Mouse (Mus musculus) forebrain, postnatal 0 days (tissue): ENCODE results near the gene Ms4a15. TPM values are rescaled to one million over a fixed set of nuclear protein-coding genes. Genes with fewer than 3 reads are reported as not detected.

Experiments
- ATAC-seq: fragments of 200-750 bp; cut with Nextera tagmentation; 2 replicates; pipeline ENCODE4 v1.8.0; 2017; ENCODE audit warnings: mild to moderate bottlenecking, moderate library complexity
- DNase-seq: peaks from one replicate; pipeline ENCODE4 v3.0.0-alpha.2; 2015
- H3K27ac ChIP-seq: fragments of 300-500 bp; sonication (generic); 2 replicates; pipeline ENCODE4 v1.5.1; 2014; ENCODE audit warnings: low read depth, mild to moderate bottlenecking, antibody characterized with exemption, low read length, moderate library complexity, mixed read lengths
- H3K27me3 ChIP-seq: fragments of 300-500 bp; sonication (generic); 2 replicates; pipeline ENCODE4 v1.6.1; 2014; ENCODE audit warnings: mild to moderate bottlenecking, low read length, mixed read lengths; ENCODE audit not compliant: insufficient read depth
- H3K36me3 ChIP-seq: fragments of 300-500 bp; sonication (generic); 2 replicates; pipeline ENCODE4 v1.6.1; 2014; ENCODE audit warnings: mild to moderate bottlenecking, moderate library complexity; ENCODE audit not compliant: insufficient read depth
- H3K4me1 ChIP-seq: fragments of 300-500 bp; sonication (generic); 2 replicates; pipeline ENCODE4 v1.6.1; 2014; ENCODE audit warnings: antibody characterized with exemption; ENCODE audit not compliant: insufficient read depth
- H3K4me2 ChIP-seq: fragments of 300-500 bp; sonication (generic); 2 replicates; pipeline ENCODE4 v1.6.1; 2014; ENCODE audit warnings: low read depth, mild to moderate bottlenecking, moderate library complexity
- H3K4me3 ChIP-seq: fragments of 300-500 bp; sonication (generic); 2 replicates; pipeline ENCODE4 v1.5.1; 2014; ENCODE audit warnings: low read depth, low read length, mixed read lengths
- H3K9ac ChIP-seq: fragments of 300-500 bp; sonication (generic); 2 replicates; pipeline ENCODE4 v1.6.1; 2014; ENCODE audit warnings: mild to moderate bottlenecking
- H3K9me3 ChIP-seq: fragments of 300-500 bp; sonication (generic); 2 replicates; pipeline ENCODE4 v1.6.1; 2016; ENCODE audit warnings: low read length
- CTCF ChIP-seq: sonication (generic); IDR thresholded peaks from 2 replicates; pipeline ENCODE4 v1.5.1; 2016; ENCODE audit warnings: antibody characterized with exemption, control low read depth, low read depth
- WGBS: fragments of 180-500 bp; shearing (Covaris S2); extraction: QIAGEN DNeasy Blood & Tissue Kit; methylation state at CpG from one replicate; pipeline ENCODE4 v1.1.7; 2014; 5-methylcytosine and 5-hydroxymethylcytosine counted together
- polyA plus RNA-seq: library from polyadenylated mRNA; unstranded; fragments of >200 nt; fragmentation: Nextera tagmentation; extraction: Ambion mirVana; gene quantifications from 2 replicates; pipeline ENCODE4 v1.2.1, GENCODE M21; 2015
- total RNA-seq: library from RNA; depleted of rRNA; stranded (reverse); fragments of >200 nt; gene quantifications from 2 replicates; pipeline ENCODE4 v1.2.3, GENCODE M21; 2014

The Ms4a15 gene
- total and polyA plus RNA-seq, 2 experiments from 2014 or later: 2.1 to 3.0 TPM

- peak; percentile 34 for TF ChIP-seq CTCF
- H3K4me2 ChIP-seq: no peak overlapping the region
- no peak overlapping the region for H3K4me3 ChIP-seq
- no peaks in the 10 kb centered on the region for H3K4me1 ChIP-seq
- no peaks in the 10 kb centered on the region for H3K27me3 ChIP-seq
- 49% methylated on average over 4 of the region's 4 CpGs for WGBS
- H3K9ac ChIP-seq: no peak overlapping the region
- no peak overlapping the region for H3K27ac ChIP-seq
- no peaks in the 10 kb centered on the region for H3K9me3 ChIP-seq
- no peak for ATAC-seq
- no peak for DNase-seq
- no peaks in the 10 kb centered on the region for H3K36me3 ChIP-seq
Measured at GRCm38 (mm10) chr19:10976318-10976717, 16.7 kb downstream of the Ms4a15 start.

- no peak overlapping the region for H3K27ac ChIP-seq
- no peaks in the 10 kb centered on the region for H3K36me3 ChIP-seq
- TF ChIP-seq CTCF: no peak
- DNase-seq: no peak
- no peak overlapping the region for H3K4me2 ChIP-seq
- 91% methylated on average over 2 of the region's 2 CpGs for WGBS
- no peaks in the 10 kb centered on the region for H3K4me1 ChIP-seq
- H3K27me3 ChIP-seq: no peaks in the 10 kb centered on the region
- no peak overlapping the region for H3K9ac ChIP-seq
- H3K9me3 ChIP-seq: no peaks in the 10 kb centered on the region
- H3K4me3 ChIP-seq: no peak overlapping the region
- ATAC-seq: no peak
Measured at GRCm38 (mm10) chr19:10975187-10975586, 17.9 kb downstream of the Ms4a15 start.

- H3K27ac ChIP-seq: no peak within 1 kb of the TSS
- no peaks in the 10 kb centered on the region for H3K36me3 ChIP-seq
- WGBS: 70% methylated on average over 4 of the region's 4 CpGs
- no peak within 1 kb of the TSS for H3K4me3 ChIP-seq
- H3K9me3 ChIP-seq: no peaks in the 10 kb centered on the region
- H3K27me3 ChIP-seq: no peaks in the 10 kb centered on the region
- no peaks in the 10 kb centered on the region for H3K4me1 ChIP-seq
- no peak for DNase-seq
- ATAC-seq: no peak
- no peak within 1 kb of the TSS for H3K9ac ChIP-seq
- H3K4me2 ChIP-seq: no peak within 1 kb of the TSS
- no peak for TF ChIP-seq CTCF
Measured at GRCm38 (mm10) chr19:10974238-10974865, 18.7 kb downstream of the Ms4a15 start, which contains the start of gene Ms4a10. Gene Ms4a10 (minus strand): TSS chr19:10974670.

GRCm38 (mm10) chr19:10973187-10973586, 19.9 kb downstream of the Ms4a15 start:
- Histone ChIP-seq H3K9me3 (no peaks in the 10 kb centered on the region), H3K9ac (no peak overlapping the region), H3K4me3 (no peak overlapping the region), H3K4me1 (no peaks in the 10 kb centered on the region), H3K27me3 (no peaks in the 10 kb centered on the region), H3K36me3 (no peaks in the 10 kb centered on the region), H3K27ac (no peak overlapping the region), H3K4me2 (no peak overlapping the region)
- no peak for TF ChIP-seq CTCF
- 62% methylated on average over 2 of the region's 2 CpGs for WGBS
- no peak for DNase-seq
- ATAC-seq: no peak

GRCm38 (mm10) chr19:10972660-10973059, 20.4 kb downstream of the Ms4a15 start:
- Histone ChIP-seq H3K27ac (no peak overlapping the region), H3K4me1 (no peaks in the 10 kb centered on the region), H3K9me3 (no peaks in the 10 kb centered on the region), H3K4me3 (no peak overlapping the region), H3K36me3 (no peaks in the 10 kb centered on the region), H3K27me3 (no peaks in the 10 kb centered on the region), H3K4me2 (no peak overlapping the region), H3K9ac (no peak overlapping the region)
- ATAC-seq (no peak), DNase-seq (no peak)
- TF ChIP-seq CTCF: no peak
- WGBS: 25% methylated on average over 3 of the region's 3 CpGs

GRCm38 (mm10) chr19:10970457-10970856, 22.6 kb downstream of the Ms4a15 start:
- Histone ChIP-seq H3K4me2 (no peak overlapping the region), H3K4me1 (no peaks in the 10 kb centered on the region)
- 82% methylated on average over 3 of the region's 3 CpGs for WGBS

GRCm38 (mm10) chr19:10968578-10968977, 24.5 kb downstream of the Ms4a15 start:
- Histone ChIP-seq H3K9ac (no peak overlapping the region), H3K27ac (no peak overlapping the region), H3K9me3 (no peaks in the 10 kb centered on the region), H3K36me3 (no peaks in the 10 kb centered on the region), H3K4me2 (no peak overlapping the region), H3K27me3 (no peaks in the 10 kb centered on the region), H3K4me1 (no peaks in the 10 kb centered on the region), H3K4me3 (no peak overlapping the region)
- no peak for ATAC-seq
- DNase-seq: no peak
- WGBS: 93% methylated on average over 7 of the region's 7 CpGs
- TF ChIP-seq CTCF: no peak

More at GRCm38 (mm10) chr19:10970457-10970856, 22.6 kb downstream of the Ms4a15 start:
- Histone ChIP-seq H3K9ac (no peak overlapping the region), H3K27me3 (no peaks in the 10 kb centered on the region), H3K9me3 (no peaks in the 10 kb centered on the region), H3K27ac (no peak overlapping the region), H3K36me3 (no peaks in the 10 kb centered on the region), H3K4me3 (no peak overlapping the region)
- ATAC-seq (no peak), DNase-seq (no peak)
- no peak for TF ChIP-seq CTCF

- H3K27ac ChIP-seq: no peak overlapping the region
- H3K27me3 ChIP-seq: no peaks in the 10 kb centered on the region
- no peak for ATAC-seq
Measured at GRCm38 (mm10) chr19:10965721-10966120, 27.3 kb downstream of the Ms4a15 start.

More at GRCm38 (mm10) chr19:10965721-10966120, 27.3 kb downstream of the Ms4a15 start:
- Histone ChIP-seq H3K4me1 (no peaks in the 10 kb centered on the region), H3K36me3 (no peaks in the 10 kb centered on the region), H3K4me3 (no peak overlapping the region), H3K9me3 (no peaks in the 10 kb centered on the region), H3K4me2 (no peak overlapping the region), H3K9ac (no peak overlapping the region)
- TF ChIP-seq CTCF: no peak
- no peak for DNase-seq
- 91% methylated on average over 7 of the region's 7 CpGs for WGBS
